Mouse (Mus musculus) MEL (cell line): ENCODE measurements around the gene Nop53. TPM values are rescaled to one million over a fixed set of nuclear protein-coding genes. Genes with fewer than 3 reads are reported as not detected.

Experiments used
- DNase-seq: peaks from one replicate; pipeline ENCODE4 v3.0.0; 2011; ENCODE audit warnings: low read depth, low spot score
- H3K27ac ChIP-seq: 2 replicates; pipeline ENCODE4 v1.5.1; 2012; ENCODE audit warnings: low read depth, mild to moderate bottlenecking, control low read depth, low read length, moderate library complexity; ENCODE audit not compliant: control insufficient read depth
- H3K27me3 ChIP-seq, 2 experiments: fragments of 150-350 bp in 1 of 2; sonication (generic) in 1 of 2; 2 replicates each; pipeline ENCODE4 v1.6.1; 2012; ENCODE audit warnings: low read length in 2 of 2, mild to moderate bottlenecking in 2 of 2, improper control_type of control experiment in 1 of 2, moderate library complexity in 1 of 2; ENCODE audit not compliant: insufficient read depth in 2 of 2, control insufficient read depth in 1 of 2
- H3K36me3 ChIP-seq, 2 experiments: 2 replicates each; pipeline ENCODE4 v1.6.1; 2012 to 2014; ENCODE audit warnings: low read length in 2 of 2, improper control_type of control experiment in 1 of 2, inconsistent platforms in 1 of 2, mild to moderate bottlenecking in 1 of 2; ENCODE audit not compliant: insufficient read depth in 2 of 2, control insufficient read depth in 1 of 2
- H3K4me1 ChIP-seq, 2 experiments: fragments of 150-350 bp in 1 of 2; sonication (generic) in 1 of 2; 2 replicates each; pipeline ENCODE4 v1.6.1; 2012; ENCODE audit warnings: low read length in 2 of 2, improper control_type of control experiment in 1 of 2, mild to moderate bottlenecking in 1 of 2; ENCODE audit not compliant: insufficient read depth in 2 of 2, control insufficient read depth in 1 of 2
- H3K4me3 ChIP-seq, 2 experiments: fragments of 150-350 bp in 1 of 2; sonication (generic) in 1 of 2; 2 replicates each; pipeline ENCODE4 v1.5.1; 2012; ENCODE audit warnings: low read depth in 2 of 2, low read length in 2 of 2, mild to moderate bottlenecking in 2 of 2, moderate library complexity in 2 of 2, control low read depth in 1 of 2, improper control_type of control experiment in 1 of 2; ENCODE audit not compliant: control insufficient read depth in 1 of 2, insufficient read depth in 1 of 2
- H3K79me2 ChIP-seq: 2 replicates; pipeline ENCODE4 v1.6.1; 2012; ENCODE audit warnings: mild to moderate bottlenecking, low read length, moderate library complexity; ENCODE audit not compliant: control insufficient read depth, poor library complexity, insufficient read depth
- H3K9ac ChIP-seq: 2 replicates; pipeline ENCODE4 v1.6.1; 2012; ENCODE audit warnings: low read depth, mild to moderate bottlenecking, control low read depth, low read length, moderate library complexity; ENCODE audit not compliant: control insufficient read depth, poor library complexity, severe bottlenecking
- H3K9me3 ChIP-seq: fragments of 150-350 bp; sonication (generic); replicated peaks from 2 replicates; pipeline ENCODE4 v1.6.1; 2012; ENCODE audit warnings: mild to moderate bottlenecking, low read length, improper control_type of control experiment, moderate library complexity; ENCODE audit not compliant: insufficient read depth
- BHLHE40 ChIP-seq: IDR thresholded peaks from 2 replicates; pipeline ENCODE4 v1.6.1; 2012; ENCODE audit warnings: low read depth, mild to moderate bottlenecking, inconsistent platforms, low read length, improper control_type of control experiment, borderline replicate concordance
- ELF1 ChIP-seq: IDR thresholded peaks from 2 replicates; pipeline ENCODE4 v1.6.1; 2014; ENCODE audit warnings: low read depth, mild to moderate bottlenecking, inconsistent platforms, low read length, improper control_type of control experiment, moderate library complexity
- ETS1 ChIP-seq: IDR thresholded peaks from 2 replicates; pipeline ENCODE4 v1.6.1; 2012; ENCODE audit warnings: low read depth, mild to moderate bottlenecking, inconsistent platforms, low read length, improper control_type of control experiment, moderate library complexity
- GATA1 ChIP-seq: IDR thresholded peaks from 2 replicates; pipeline ENCODE4 v1.6.1; 2011; ENCODE audit warnings: low read depth, low read length, improper control_type of control experiment
- JUND ChIP-seq: IDR thresholded peaks from 2 replicates; pipeline ENCODE4 v1.6.1; 2011; ENCODE audit warnings: low read depth, mild to moderate bottlenecking, improper control_type of control experiment, low read length
- MAFK ChIP-seq: IDR thresholded peaks from 2 replicates; pipeline ENCODE4 v1.6.1; 2011; ENCODE audit warnings: low read depth, mild to moderate bottlenecking, low read length, improper control_type of control experiment, borderline replicate concordance
- MEF2A ChIP-seq: IDR thresholded peaks from 2 replicates; pipeline ENCODE4 v1.6.1; 2014; ENCODE audit warnings: low read depth, mild to moderate bottlenecking, inconsistent platforms, low read length, improper control_type of control experiment; ENCODE audit not compliant: poor library complexity, insufficient replicate concordance, severe bottlenecking; ENCODE audit errors: extremely low read depth
- MYC ChIP-seq: IDR thresholded peaks from 2 replicates; pipeline ENCODE4 v1.6.1; 2011; ENCODE audit warnings: low read depth, mild to moderate bottlenecking, low read length, improper control_type of control experiment, moderate library complexity
- NELFE ChIP-seq: IDR thresholded peaks from 2 replicates; pipeline ENCODE4 v1.6.1; 2011; ENCODE audit warnings: low read depth, low read length, improper control_type of control experiment
- NRF1 ChIP-seq: IDR thresholded peaks from 2 replicates; pipeline ENCODE4 v1.6.1; 2014; ENCODE audit warnings: low read depth, mild to moderate bottlenecking, inconsistent platforms, low read length, improper control_type of control experiment, moderate library complexity; ENCODE audit not compliant: poor library complexity, insufficient read depth, severe bottlenecking
- POLR2A ChIP-seq, 2 experiments: IDR thresholded peaks; 2 replicates each; pipeline ENCODE4 v1.6.1; 2011 to 2012; ENCODE audit warnings: low read length in 2 of 2, mild to moderate bottlenecking in 2 of 2, control low read depth in 1 of 2, improper control_type of control experiment in 1 of 2, low read depth in 1 of 2, moderate library complexity in 1 of 2; ENCODE audit not compliant: control insufficient read depth in 1 of 2, insufficient read depth in 1 of 2, poor library complexity in 1 of 2
- POLR2AphosphoS2 ChIP-seq: IDR thresholded peaks from 2 replicates; pipeline ENCODE4 v1.6.1; 2011; ENCODE audit warnings: low read length, improper control_type of control experiment
- RCOR1 ChIP-seq: IDR thresholded peaks from 2 replicates; pipeline ENCODE4 v1.6.1; 2012; ENCODE audit warnings: low read depth, mild to moderate bottlenecking, inconsistent platforms, low read length, improper control_type of control experiment
- SMC3 ChIP-seq: IDR thresholded peaks from 2 replicates; pipeline ENCODE4 v1.6.1; 2011; ENCODE audit warnings: low read depth, low read length, improper control_type of control experiment
- TBP ChIP-seq: IDR thresholded peaks from 2 replicates; pipeline ENCODE4 v1.8.0; 2011; ENCODE audit warnings: low read depth, low read length, improper control_type of control experiment
- TCF12 ChIP-seq: IDR thresholded peaks from 2 replicates; pipeline ENCODE4 v1.6.1; 2014; ENCODE audit warnings: low read depth, mild to moderate bottlenecking, inconsistent platforms, low read length, improper control_type of control experiment, moderate library complexity
- UBTF ChIP-seq: IDR thresholded peaks from 2 replicates; pipeline ENCODE4 v1.6.1; 2012; ENCODE audit warnings: low read depth, mild to moderate bottlenecking, inconsistent platforms, low read length, improper control_type of control experiment, moderate library complexity, borderline replicate concordance; ENCODE audit not compliant: insufficient read depth
- ZC3H11A ChIP-seq: IDR thresholded peaks from 2 replicates; pipeline ENCODE4 v1.6.1; 2012; ENCODE audit warnings: low read depth, mild to moderate bottlenecking, inconsistent platforms, low read length, improper control_type of control experiment
- ZMIZ1 ChIP-seq: IDR thresholded peaks from 2 replicates; pipeline ENCODE4 v1.6.1; 2012; ENCODE audit warnings: low read depth, mild to moderate bottlenecking, inconsistent platforms, low read length, improper control_type of control experiment, moderate library complexity
- ZNF384 ChIP-seq: IDR thresholded peaks from 2 replicates; pipeline ENCODE4 v1.6.1; 2012; ENCODE audit warnings: low read depth, mild to moderate bottlenecking, inconsistent platforms, low read length, improper control_type of control experiment
- polyA plus RNA-seq, 2 experiments: library from polyadenylated mRNA; stranded (reverse) in 1 of 2; unstranded in 1 of 2; fragments of >175 nt in 1 of 2; fragments of >200 nt in 1 of 2; gene quantifications; 2 replicates each; pipeline versions ENCODE4 v1.2.1 to v1.2.4; 2012; ENCODE audit warnings: low replicate concordance in 2 of 2, low read depth in 1 of 2; ENCODE audit not compliant: insufficient read length in 2 of 2, insufficient read depth in 1 of 2, missing spikeins in 1 of 2
- total RNA-seq: library from RNA; depleted of rRNA; stranded (reverse); fragments of 300-350 nt; gene quantifications from 2 replicates; pipeline ENCODE4 v1.2.3, GENCODE M21; 2012

Nop53 gene
- total and polyA plus RNA-seq, 3 experiments = 359 to 482 TPM; not detected in 1

GRCm38 (mm10) chr7:15933437-15934359 is 12.2 kb downstream of the Nop53 start:
- Histone ChIP-seq H3K9ac (no peak overlapping the region), H3K36me3 (peaks cover 2 to 9% of the 10 kb centered on the region in 2 experiments; a peak in 3 of 4 replicates), H3K4me3 (no peak overlapping the region), H3K4me1 (peaks cover 0 to 5% of the 10 kb centered on the region in 2 experiments; a peak in 2 of 4 replicates), H3K27ac (no peak overlapping the region), H3K27me3 (no peaks in the 10 kb centered on the region), H3K9me3 (no peaks in the 10 kb centered on the region), H3K79me2 (no peaks in the 10 kb centered on the region)
- TF ChIP-seq POLR2A (IDR thresholded peaks at IDR 0.05; ENCODE audit: control insufficient read depth in 1 of 2, insufficient read depth in 1 of 2, low read depth in 1 of 2, low read length in 2 of 2, poor library complexity in 1 of 2) (no peak), ELF1 (no peak), ETS1 (no peak), SMC3 (no peak), RCOR1 (no peak), TCF12 (no peak), TBP (no peak), ZNF384 (no peak), NELFE (no peak), POLR2AphosphoS2 (no peak), JUND (no peak), ZMIZ1 (no peak), BHLHE40 (no peak), NRF1 (no peak)
- no peak for DNase-seq

- H3K36me3 ChIP-seq = peaks cover 1 to 2% of the 10 kb centered on the region in 2 experiments; a peak in 2 of 4 replicates
- no peaks in the 10 kb centered on the region for H3K79me2 ChIP-seq
- H3K4me3 ChIP-seq = no peak overlapping the region
- no peak overlapping the region for H3K9ac ChIP-seq
- TF ChIP-seq UBTF = no peak
- no peak for TF ChIP-seq ZC3H11A
- TF ChIP-seq ZMIZ1 = no peak
- no peak for TF ChIP-seq MEF2A
- TF ChIP-seq MYC = no peak
- no peak for TF ChIP-seq POLR2AphosphoS2
- TF ChIP-seq MAFK = no peak
- TF ChIP-seq GATA1 = no peak
- H3K4me1 ChIP-seq = peaks cover 0 to 5% of the 10 kb centered on the region in 2 experiments; a peak in 2 of 4 replicates
- H3K9me3 ChIP-seq = no peaks in the 10 kb centered on the region
- H3K27ac ChIP-seq = no peak overlapping the region
- no peak for DNase-seq
- H3K27me3 ChIP-seq = no peaks in the 10 kb centered on the region
Observed at GRCm38 (mm10) chr7:15931635-15932034, 14.2 kb downstream of the Nop53 start.
